Mouse (Mus musculus): ENCODE data around the gene Iqcc.

Iqcc gene

DNA sequence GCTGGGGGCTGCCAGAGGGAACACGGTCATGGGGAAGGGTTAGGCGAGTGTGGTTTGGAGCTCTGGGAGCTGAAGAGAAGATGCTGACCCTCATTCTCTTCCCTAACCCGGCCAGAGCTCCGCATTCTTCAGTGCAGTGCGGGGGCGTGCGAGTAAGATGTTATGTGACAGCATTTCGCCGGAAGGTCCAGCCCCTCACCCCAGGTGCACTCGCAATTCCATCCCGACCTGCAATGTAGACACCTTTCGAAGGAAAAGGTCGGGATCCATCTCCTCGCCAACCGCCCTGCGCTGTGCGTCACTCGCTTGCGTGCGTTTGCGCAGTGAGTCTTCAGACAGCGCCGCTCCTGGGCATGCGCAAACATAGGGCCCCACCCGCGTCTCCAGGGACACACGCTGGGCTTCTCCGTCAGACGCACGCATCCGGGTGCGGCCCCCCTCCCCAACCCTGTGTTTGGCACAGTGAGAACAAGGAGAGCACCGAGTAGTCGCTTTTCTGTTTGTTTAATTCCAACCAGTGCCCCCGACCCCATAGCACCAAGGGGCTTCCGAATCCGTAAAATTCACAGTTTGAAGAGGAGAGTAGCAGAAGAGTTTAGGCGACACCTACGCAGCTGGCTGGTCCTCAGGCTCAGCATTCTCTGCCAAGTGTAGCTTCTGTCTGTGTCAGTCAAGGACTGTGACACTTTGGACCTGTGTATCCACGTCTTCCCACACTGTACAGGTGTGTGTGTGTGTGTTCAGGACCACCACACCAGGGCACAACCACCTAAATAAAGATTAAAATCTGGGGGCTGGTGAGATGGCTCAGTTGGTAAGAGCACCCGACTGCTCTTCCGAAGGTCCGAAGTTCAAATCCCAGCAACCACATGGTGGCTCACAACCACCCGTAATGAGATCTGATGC lies at the start of gene Iqcc:
Gene Iqcc, minus strand, starts transcription at position 314 of the 906 bp plus-strand sequence.
- peak; percentile 95 for DNase-seq

- no peak for DNase-seq
Measured at GRCm38 (mm10) chr4:129662255-129662813, 43.4 kb upstream of the Iqcc start.

- DNase-seq: no peak
Measured at GRCm38 (mm10) chr4:129661584-129661983, 42.7 kb upstream of the Iqcc start.

DNA sequence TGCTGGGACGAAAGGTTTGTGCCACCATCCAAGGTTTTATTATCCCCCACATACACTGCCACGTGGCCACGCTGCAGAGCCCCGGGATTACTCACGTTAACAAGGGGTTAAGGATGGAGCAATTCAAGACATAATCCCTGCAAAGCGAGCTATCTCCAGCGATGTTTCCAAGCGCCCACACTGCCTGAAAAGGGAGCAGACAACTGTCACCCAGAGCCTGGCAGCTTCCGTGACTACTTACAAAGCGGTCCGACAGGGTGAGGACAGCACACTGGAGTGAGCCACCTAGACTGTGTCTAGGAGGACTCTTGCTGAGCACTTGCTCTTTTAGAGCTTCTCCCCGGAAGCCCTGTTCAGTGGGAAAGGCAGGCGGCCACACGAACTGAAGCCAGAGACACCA lies 35.9 kb upstream of the Iqcc start:
- DNase-seq: no peak

DNA sequence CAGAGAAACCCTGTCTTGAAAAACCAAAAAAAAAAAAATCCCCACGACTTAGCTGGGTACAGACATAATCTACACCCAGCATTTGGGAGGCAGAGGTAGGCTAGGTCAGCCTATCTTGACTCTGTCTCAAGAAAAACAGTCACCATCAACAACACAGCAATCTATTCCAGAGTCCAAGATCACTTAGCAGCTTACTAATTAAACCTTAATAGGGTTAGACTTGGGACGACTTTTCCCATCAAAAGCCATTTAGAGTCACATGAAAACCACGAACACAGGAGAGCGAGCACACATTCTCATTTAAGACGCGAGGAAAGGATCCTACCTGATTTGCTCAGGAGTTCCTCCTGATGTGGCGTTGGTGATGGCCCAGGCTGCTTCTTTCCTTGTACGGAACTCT lies 31.5 kb upstream of the Iqcc start:
- no peak for DNase-seq

GRCm38 (mm10) chr4:129648656-129649055 lies 29.8 kb upstream of the Iqcc start:
- DNase-seq: no peak

DNA sequence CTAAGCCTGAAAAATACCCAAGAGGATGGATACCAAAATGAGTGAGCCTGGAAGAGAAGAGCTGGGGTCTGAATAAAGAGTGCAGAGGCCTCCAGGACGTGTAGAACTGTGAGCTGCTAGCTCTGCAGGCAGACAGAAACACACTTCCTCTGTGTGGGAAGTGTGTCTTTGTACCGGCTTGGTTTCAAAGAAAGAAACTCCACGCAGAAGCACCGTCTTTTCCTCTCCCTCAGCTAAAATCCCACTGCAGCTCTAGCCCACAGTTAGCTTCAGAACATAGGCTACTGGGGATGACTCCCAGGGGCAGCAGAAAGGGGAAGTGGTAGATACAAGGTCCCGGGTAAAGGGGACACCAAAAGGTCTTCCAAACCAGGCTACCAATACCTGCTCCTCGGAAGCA lies 26.3 kb upstream of the Iqcc start:
- DNase-seq: no peak

- DNase-seq: no peak
Measured at GRCm38 (mm10) chr4:129641756-129642155, 22.9 kb upstream of the Iqcc start.

DNA sequence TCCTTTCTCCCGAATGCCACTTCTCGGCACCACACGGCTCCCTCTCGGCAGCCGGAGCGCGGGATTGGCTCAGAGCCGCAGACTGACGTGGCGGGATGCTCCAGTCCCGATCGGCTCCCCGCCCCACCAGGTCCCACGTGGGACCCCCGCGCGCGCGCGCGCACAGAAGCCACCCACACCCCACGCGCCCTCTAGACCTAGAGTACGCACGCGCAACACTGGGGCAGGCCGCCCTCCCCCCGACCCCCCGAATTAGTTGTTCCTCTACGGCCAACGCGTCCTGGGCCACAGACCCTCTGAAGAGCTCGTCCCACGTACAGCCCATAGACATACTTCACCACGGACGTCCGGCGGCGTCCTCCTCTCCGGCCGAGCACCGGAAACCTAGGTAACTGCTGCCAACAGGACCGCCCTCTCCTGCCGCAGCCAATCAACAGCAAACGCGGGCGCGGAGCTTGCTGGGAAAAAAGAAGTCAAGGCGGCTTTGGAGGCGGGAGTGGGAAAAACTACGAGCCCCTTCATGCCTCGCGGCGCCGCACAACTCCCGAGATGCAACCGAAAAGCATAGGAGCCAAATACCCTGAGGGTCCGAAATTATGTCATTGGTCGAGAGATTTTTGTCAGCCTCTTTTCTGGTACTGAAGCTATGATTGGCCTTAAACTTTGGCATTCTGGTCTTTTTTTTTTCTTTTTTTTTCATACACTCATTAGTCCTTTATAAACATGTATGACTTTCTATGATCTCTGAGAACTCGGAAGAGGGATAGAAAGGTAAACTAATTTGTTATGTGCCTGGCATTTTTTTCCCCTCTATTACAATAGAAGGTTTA lies 22.0 kb upstream of the Iqcc start, which contains the start of gene Txlna:
Gene Txlna, minus strand, starts transcription at position 428 of the 830 bp plus-strand sequence.
- DNase-seq: peak; percentile 97

DNA sequence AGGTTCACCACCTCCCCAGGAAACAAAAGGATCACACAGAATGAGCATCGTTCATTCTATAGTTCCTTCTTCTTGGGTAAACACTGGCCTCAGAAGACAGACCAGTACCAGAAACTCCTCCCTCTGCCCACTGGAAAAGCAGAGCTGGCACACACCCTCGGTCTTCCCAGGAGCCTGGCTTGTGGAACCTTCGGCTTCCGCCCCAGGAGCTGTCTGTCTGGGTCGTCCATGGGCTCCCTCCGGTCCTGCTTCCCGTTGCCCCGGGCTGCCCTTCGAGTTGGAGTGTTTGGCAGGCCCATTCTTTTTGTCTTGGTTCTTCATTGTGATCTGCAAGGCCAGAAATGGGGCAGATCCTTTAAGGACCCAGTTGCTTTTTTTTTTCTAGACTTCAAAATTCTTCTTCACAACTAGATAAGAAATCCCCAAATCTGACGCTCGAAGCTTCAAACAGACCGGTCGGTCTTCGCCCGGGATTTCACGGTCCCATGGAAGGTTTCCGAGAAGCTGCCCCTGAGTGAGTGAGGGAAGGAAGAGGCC lies 21.3 kb upstream of the Iqcc start:
- peak; percentile 54 for DNase-seq

- DNase-seq: peak; percentile 28
Measured at GRCm38 (mm10) chr4:129639221-129639620, 20.3 kb upstream of the Iqcc start.

DNA sequence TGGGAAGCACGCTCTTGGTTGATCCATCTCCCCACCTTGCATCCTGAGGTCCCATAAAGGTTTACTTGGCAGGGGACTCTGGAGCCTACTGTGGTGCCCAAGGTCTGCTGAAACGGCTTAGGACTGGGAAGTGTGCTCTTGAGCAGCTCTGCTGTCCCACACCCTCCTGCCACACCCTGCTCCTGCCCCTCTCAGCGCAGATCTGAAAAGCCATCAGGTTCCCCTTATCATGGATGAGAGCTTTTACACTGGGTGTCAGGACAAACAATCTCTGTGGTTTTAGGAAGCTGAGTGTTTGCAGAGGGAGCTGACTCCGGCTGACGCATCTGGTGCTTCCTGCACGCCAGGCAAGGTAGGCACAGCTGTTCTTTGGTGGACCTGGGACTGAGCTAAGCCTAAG lies 15.0 kb upstream of the Iqcc start:
- no peak for DNase-seq

- DNase-seq: no peak
Measured at GRCm38 (mm10) chr4:129631867-129632266, 13.0 kb upstream of the Iqcc start.

DNA sequence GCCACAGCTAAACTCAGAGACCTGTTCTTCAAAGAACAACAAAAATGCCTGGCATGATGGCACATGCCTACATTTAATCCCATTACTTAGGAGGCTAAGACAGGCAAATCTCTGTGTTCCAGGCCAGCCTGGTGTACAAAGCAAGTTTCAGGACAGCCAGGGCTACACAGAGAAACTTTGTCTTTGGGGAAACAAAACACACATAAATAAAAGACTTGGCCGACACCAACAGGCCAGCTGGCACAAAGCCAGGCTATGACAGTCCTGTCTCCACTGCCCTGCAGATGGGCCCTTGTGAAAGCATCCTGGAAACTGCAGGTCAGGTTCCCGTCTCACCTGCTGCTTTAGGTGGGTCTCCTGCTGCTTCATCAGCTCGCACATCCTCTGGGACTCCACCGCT lies 12.0 kb upstream of the Iqcc start:
- no peak for DNase-seq

GRCm38 (mm10) chr4:129626035-129626434 lies 7.1 kb upstream of the Iqcc start:
- DNase-seq: no peak

DNA sequence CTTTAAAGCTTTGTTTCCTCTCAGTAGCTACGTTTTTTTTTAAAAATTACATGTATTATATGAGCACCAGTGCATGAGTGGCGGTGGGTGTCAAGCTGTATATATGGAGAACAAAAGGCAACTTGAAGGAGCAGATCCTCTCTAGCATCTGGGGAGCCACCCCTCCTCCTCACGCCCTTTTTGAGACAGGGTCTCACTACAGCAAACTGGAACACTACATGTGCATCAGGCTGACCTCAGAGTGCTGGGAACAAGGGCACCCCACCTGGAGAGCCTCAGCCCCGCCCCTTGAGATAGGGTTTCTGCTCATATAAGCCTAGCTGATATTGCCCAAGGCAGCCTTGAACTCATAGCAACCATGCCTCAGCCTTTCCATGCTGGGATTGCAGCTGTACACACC lies 6.6 kb upstream of the Iqcc start:
- DNase-seq: no peak

DNA sequence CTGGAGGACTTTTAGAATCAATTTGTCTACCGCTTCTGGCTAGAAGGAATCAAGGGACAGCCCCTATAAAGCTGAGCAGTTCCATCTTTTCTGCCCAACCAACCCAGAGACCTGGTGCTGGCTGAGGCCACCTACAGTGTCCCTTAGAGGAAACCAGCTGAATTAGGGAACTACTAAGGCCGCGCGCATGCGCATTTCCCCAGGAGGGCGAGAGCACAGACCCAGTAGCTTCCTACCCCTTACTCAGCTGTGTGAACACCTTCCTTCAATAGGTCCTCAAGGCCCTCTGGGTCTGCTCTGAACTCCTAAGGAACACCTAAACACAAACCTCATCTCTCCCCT lies 6.1 kb upstream of the Iqcc start:
- DNase-seq: peak; percentile 72

- peak; percentile 88 for DNase-seq
Measured at GRCm38 (mm10) chr4:129624281-129625028, 5.6 kb upstream of the Iqcc start.

DNA sequence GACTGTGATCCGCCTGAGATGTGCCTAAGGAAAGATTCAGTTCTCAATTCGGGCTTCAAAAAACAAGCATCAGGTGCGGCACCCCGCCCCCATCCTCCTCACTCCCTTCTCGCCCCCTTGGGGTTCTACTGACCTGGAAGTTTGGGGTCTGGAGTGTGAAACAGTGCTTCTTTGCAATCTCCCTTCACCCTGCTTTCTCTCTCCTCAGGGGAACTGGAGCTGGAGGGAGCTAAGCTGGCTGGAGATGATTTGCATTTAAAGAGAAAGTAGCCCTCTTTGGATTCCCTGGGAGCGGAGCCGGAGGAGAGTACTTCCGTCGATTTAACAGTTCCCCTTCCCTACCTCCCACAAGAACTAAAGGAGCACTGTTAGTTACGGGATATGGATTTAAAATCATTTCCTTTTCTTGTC lies 4.8 kb upstream of the Iqcc start, which contains the start of gene Ccdc28b:
Gene Ccdc28b, minus strand, starts transcription at position 267 of the 411 bp plus-strand sequence.
- DNase-seq: peak; percentile 48

- DNase-seq: no peak
Measured at GRCm38 (mm10) chr4:129622803-129623535, 4.1 kb upstream of the Iqcc start.

DNA sequence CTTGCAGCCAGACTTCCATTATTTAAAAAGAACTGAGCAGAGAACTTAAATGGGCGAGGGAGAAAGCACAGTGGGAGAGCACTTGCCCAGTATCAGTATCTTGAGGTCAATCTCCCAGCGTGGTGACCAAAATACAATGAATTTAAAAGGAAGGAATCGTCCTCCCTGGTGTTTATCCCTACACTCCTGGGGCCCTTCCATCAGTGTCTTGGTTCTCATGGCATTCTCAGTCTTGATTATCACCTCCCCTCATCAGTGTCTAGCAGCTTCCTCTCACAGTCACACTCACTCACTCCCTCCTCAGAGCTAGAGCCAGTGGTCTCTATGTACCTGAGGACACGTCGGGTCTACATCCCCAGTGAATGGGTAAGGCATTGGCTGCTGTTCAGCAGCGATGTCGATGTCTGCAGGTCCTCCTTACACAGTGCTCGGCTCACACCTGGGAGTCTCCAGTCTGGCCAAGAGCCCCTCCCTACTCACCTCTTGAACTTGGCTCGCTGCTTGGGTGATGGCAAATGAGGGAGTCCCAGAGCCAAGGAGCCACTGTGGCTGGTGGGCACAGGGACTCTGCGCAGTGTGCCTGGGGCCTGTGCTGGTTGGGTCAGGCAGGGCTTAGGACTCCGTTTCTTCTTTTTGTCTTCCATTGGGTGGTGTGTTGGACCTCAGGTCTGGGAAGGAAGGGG lies 3.4 kb upstream of the Iqcc start:
- DNase-seq: no peak

Data from cerebellum, adult 11 months (tissue).